Mouse (Mus musculus) midbrain, postnatal 0 days (tissue): Measurements from ENCODE around the gene Gli2. TPM values are rescaled to one million over a fixed set of nuclear protein-coding genes. Genes with fewer than 3 reads are reported as not detected.

Source experiments
- ATAC-seq: fragments of 200-750 bp; cut with Nextera tagmentation; 2 replicates; pipeline ENCODE4 v1.8.0; 2017; ENCODE audit warnings: moderate number of reproducible peaks, mild to moderate bottlenecking, moderate TSS enrichment, moderate library complexity; ENCODE audit not compliant: low FRiP score
- DNase-seq: peaks from one replicate; pipeline ENCODE4 v3.0.0-alpha.2; 2015; ENCODE audit warnings: low spot score
- H3K27ac ChIP-seq: fragments of 300-500 bp; sonication (generic); 2 replicates; pipeline ENCODE4 v1.5.1; 2014; ENCODE audit warnings: low read depth, mild to moderate bottlenecking, low read length, mixed read lengths
- H3K27me3 ChIP-seq: fragments of 300-500 bp; sonication (generic); 2 replicates; pipeline ENCODE4 v1.6.1; 2014; ENCODE audit warnings: low read length, control low read depth, mixed read lengths; ENCODE audit not compliant: insufficient read depth
- H3K36me3 ChIP-seq: fragments of 300-500 bp; sonication (generic); 2 replicates; pipeline ENCODE4 v1.6.1; 2014; ENCODE audit warnings: low read length, control low read depth, mixed read lengths; ENCODE audit not compliant: insufficient read depth
- H3K4me1 ChIP-seq: fragments of 300-500 bp; sonication (generic); 2 replicates; pipeline ENCODE4 v1.6.1; 2014; ENCODE audit warnings: mild to moderate bottlenecking, control low read depth, antibody characterized with exemption, low read length, mixed read lengths; ENCODE audit not compliant: insufficient read depth
- H3K4me2 ChIP-seq: fragments of 300-500 bp; sonication (generic); 2 replicates; pipeline ENCODE4 v1.6.1; 2014; ENCODE audit warnings: low read depth, mild to moderate bottlenecking, low read length, mixed read lengths; ENCODE audit not compliant: poor library complexity, severe bottlenecking
- H3K4me3 ChIP-seq: fragments of 300-500 bp; sonication (generic); 2 replicates; pipeline ENCODE4 v1.5.1; 2014; ENCODE audit warnings: low read depth, mild to moderate bottlenecking, low read length, moderate library complexity
- H3K9ac ChIP-seq: fragments of 300-500 bp; sonication (generic); replicated peaks from 2 replicates; pipeline ENCODE4 v1.6.1; 2014; ENCODE audit warnings: mild to moderate bottlenecking, low read length, moderate library complexity, mixed read lengths; ENCODE audit not compliant: poor library complexity, severe bottlenecking
- H3K9me3 ChIP-seq: fragments of 300-500 bp; sonication (generic); 2 replicates; pipeline ENCODE4 v1.6.1; 2016; ENCODE audit warnings: low read length, control low read depth
- CTCF ChIP-seq: IDR thresholded peaks from 2 replicates; pipeline ENCODE4 v1.5.1; 2016; ENCODE audit warnings: antibody characterized with exemption, mild to moderate bottlenecking
- WGBS: fragments of 180-500 bp; shearing (Covaris S2); extraction: QIAGEN DNeasy Blood & Tissue Kit; methylation state at CpG from one replicate; pipeline ENCODE4 v1.1.7; 2014; 5-methylcytosine and 5-hydroxymethylcytosine counted together
- polyA plus RNA-seq: library from polyadenylated mRNA; unstranded; fragments of >200 nt; fragmentation: Nextera tagmentation; extraction: Ambion mirVana; gene quantifications from 2 replicates; pipeline ENCODE4 v1.2.1, GENCODE M21; 2015
- total RNA-seq: library from RNA; depleted of rRNA; stranded (reverse); fragments of >200 nt; gene quantifications from 2 replicates; pipeline ENCODE4 v1.2.3, GENCODE M21; 2014

Gene Gli2
- total and polyA plus RNA-seq, 2 experiments from 2014 or later = 0.84 to 4.7 TPM

DNA sequence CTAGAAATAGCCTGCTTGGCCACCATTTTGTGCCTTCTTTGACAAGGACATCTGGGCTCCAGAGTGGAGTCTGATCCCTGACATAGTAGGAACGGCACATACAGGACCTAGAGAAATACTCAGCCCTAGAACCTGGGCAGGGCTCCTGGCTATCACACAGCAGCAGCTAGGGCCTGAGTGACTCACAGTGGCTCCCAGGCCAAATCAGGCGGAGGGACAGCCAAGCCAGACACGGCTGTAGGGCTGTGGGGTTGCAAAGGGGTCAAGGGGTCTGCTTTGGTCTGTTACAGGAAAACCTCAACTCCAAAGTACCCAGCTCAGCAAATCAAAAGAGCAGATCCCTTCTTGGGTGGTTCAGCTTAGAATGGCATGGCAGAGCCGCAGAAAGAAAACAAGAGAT, 115.2 kb downstream of the Gli2 start:
- Histone ChIP-seq H3K4me1 (0 out of 2 replicates have a peak, but pooled peaks cover 8% of the 10 kb centered on the region), H3K36me3 (no peaks in the 10 kb centered on the region), H3K27me3 (no peaks in the 10 kb centered on the region), H3K9ac (no peak overlapping the region), H3K9me3 (no peaks in the 10 kb centered on the region), H3K4me3 (no peak overlapping the region), H3K4me2 (no peak overlapping the region), H3K27ac (no peak overlapping the region)
- DNase-seq = no peak
- ATAC-seq = no peak
- WGBS = 81% methylated on average over 4 of the region's 4 CpGs
- no peak for TF ChIP-seq CTCF

DNA sequence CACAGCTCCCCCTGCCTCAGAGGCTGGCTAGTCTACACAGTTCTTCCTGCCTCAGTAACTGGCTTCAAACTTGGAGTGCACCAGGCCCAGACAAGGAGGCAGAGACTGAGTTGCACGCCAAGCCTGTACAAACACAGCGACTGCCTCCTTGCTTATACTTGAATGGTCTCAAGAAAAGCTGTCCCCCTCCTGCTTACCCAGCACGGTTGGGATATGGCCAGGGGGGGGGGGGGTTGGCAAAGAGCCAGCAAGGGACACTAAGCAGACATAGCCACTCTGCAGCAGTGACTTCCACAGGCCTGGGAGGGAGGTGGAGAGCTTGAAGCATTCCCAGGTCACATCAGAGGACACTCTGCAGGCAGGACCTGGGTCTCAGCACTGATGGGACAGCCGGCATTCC, 117.3 kb downstream of the Gli2 start:
- ATAC-seq = peak; percentile 44
- 0 out of 2 replicates have a peak, but pooled peaks have one; percentile 1 for TF ChIP-seq CTCF
- Histone ChIP-seq H3K27me3 (no peaks in the 10 kb centered on the region), H3K9ac (no peak overlapping the region), H3K9me3 (no peaks in the 10 kb centered on the region), H3K36me3 (no peaks in the 10 kb centered on the region), H3K4me2 (no peak overlapping the region), H3K4me1 (0 out of 2 replicates have a peak, but pooled peaks cover 8% of the 10 kb centered on the region), H3K27ac (no peak overlapping the region), H3K4me3 (no peak overlapping the region)
- WGBS = 21% methylated on average over 4 of the region's 4 CpGs
- DNase-seq = peak; percentile 59

DNA sequence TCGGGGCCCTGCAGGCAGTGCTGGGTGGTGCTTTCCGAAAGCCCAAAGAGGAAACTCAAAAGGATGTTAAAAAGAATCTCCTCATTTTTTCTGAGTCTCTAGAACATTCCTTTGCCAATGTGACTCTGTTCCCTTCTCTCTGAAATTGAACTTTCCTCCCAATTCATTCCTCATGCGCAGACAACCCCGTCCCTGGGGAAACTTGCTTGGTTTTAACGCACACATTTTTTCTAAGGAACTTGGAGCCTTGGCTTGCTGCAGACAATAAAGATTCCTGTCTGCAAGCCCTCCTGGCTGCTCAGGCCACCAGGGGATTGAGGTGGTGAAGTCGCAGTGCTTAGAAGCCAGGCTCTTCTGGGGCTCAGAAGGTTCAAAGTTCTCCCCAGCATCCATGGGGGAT, 117.9 kb downstream of the Gli2 start:
- no peaks in the 10 kb centered on the region for H3K9me3 ChIP-seq
- H3K36me3 ChIP-seq = no peaks in the 10 kb centered on the region
- no peak overlapping the region for H3K9ac ChIP-seq
- no peak overlapping the region for H3K27ac ChIP-seq
- H3K4me3 ChIP-seq = no peak overlapping the region
- ATAC-seq (no peak), DNase-seq (no peak)
- H3K27me3 ChIP-seq = no peaks in the 10 kb centered on the region
- H3K4me1 ChIP-seq = 0 out of 2 replicates have a peak, but pooled peaks cover 8% of the 10 kb centered on the region
- no peak for TF ChIP-seq CTCF
- WGBS = 42% methylated on average over 6 of the region's 6 CpGs
- H3K4me2 ChIP-seq = no peak overlapping the region

DNA sequence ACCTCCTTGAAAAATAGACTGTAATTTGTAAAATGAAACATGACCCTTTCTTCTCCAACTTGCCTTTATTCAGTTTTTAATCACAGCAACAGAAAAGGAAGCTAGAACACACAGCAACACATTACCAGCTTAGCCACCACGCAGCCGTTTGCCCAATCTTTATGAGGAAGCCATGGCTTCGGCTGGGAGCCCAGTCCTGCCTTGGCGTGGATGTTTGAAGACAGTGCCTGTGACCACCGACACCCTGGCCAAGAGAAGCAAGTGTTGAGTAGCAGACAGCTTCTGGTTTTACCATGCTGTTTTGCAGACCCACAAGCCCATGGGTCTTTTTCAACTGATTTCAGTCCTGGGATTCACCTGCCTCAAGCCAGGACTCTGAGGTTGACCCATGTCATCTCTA, 121.3 kb downstream of the Gli2 start:
- DNase-seq (no peak), ATAC-seq (no peak)
- Histone ChIP-seq H3K27me3 (no peaks in the 10 kb centered on the region), H3K9me3 (no peaks in the 10 kb centered on the region), H3K36me3 (no peaks in the 10 kb centered on the region), H3K4me1 (0 out of 2 replicates have a peak, but pooled peaks cover 8% of the 10 kb centered on the region), H3K4me3 (no peak overlapping the region), H3K9ac (no peak overlapping the region), H3K27ac (no peak overlapping the region), H3K4me2 (no peak overlapping the region)
- WGBS = 92% methylated on average over 5 of the region's 5 CpGs
- TF ChIP-seq CTCF = no peak

DNA sequence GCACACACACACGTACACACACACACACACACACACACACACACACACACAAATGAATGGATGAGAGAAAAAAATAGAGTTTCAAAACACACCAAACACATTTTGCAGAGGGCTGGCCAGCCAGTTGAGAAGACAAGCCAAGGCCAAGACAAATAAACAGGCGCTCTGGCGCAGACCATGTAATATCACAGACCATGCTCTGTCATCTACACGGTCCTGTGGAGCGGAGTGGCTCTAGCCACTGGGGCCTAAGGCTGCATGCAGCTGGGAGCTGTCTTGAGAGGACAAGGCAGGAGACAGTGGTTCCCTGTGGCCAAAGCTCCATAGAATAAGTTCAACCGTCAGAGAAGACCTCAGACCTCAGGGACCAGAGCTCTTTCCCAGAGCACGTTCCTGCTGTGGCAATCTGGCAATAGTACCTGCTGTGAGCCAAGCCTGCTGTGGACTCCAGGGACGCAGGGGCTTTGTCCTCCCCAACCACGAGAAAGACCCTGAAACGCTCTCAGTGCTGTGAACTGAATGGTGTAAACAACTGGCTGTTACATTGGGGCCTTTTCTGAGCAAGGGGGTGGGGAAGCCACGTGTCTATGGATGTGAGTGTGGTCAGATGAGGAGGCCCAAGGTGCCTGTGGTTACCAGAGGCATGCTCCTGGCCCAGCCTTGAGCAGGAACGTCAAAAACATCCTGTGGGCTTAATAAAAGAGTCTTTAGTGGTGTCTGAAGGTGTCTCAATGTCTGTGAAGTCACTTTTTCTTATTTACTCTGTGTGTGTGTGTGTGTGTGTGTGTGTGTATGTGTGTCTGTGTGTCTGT, 125.7 kb downstream of the Gli2 start:
- no peaks in the 10 kb centered on the region for H3K27me3 ChIP-seq
- TF ChIP-seq CTCF = no peak
- H3K9ac ChIP-seq = no peak overlapping the region
- DNase-seq = no peak
- 64% methylated on average over 12 of the region's 12 CpGs for WGBS
- no peaks in the 10 kb centered on the region for H3K36me3 ChIP-seq
- no peak for ATAC-seq
- H3K4me2 ChIP-seq = no peak overlapping the region
- H3K4me3 ChIP-seq = no peak overlapping the region
- H3K9me3 ChIP-seq = no peaks in the 10 kb centered on the region
- H3K4me1 ChIP-seq = no peaks in the 10 kb centered on the region
- no peak overlapping the region for H3K27ac ChIP-seq

DNA sequence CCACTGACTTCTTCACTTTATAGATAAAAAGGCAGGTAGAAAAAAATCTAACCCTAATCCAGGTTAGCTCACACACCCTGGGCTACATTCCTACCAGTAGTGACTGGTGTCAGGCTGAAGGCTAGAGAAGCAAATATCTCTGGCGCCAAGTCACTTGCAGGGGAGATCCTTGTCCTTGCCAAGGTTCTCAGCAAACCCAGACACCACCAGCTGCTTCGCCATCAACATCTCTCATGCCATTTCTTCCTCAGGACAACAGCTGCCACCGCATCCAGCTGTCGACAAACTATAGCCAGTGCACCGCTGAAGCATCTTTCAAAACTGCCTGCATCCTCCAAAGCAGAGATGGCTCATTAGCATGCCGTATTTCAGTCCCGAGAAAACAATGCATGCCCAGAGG, 126.9 kb downstream of the Gli2 start:
- DNase-seq (peak; percentile 27), ATAC-seq (no peak)
- Histone ChIP-seq H3K27ac (no peak overlapping the region), H3K9ac (no peak overlapping the region), H3K4me3 (no peak overlapping the region), H3K27me3 (no peaks in the 10 kb centered on the region), H3K4me1 (no peaks in the 10 kb centered on the region), H3K9me3 (no peaks in the 10 kb centered on the region), H3K36me3 (no peaks in the 10 kb centered on the region), H3K4me2 (no peak overlapping the region)
- 87% methylated on average over 7 of the region's 7 CpGs for WGBS
- no peak for TF ChIP-seq CTCF
